Mouse (Mus musculus) forelimb bud, embryonic 11.5 days (tissue): ENCODE measurements around the gene Prdm11.
A peak's percentile ranks its signal among the peaks of the same experiment; 100 is the strongest.

ENCODE experiments used
- DNase-seq: peaks from one replicate; pipeline ENCODE4 v3.0.0-alpha.2; 2012; ENCODE audit warnings: low read depth, low spot score

Prdm11 gene

GRCm38 (mm10) chr2:92967032-92967838 is 78.7 kb downstream of the Prdm11 start:
- no peak for DNase-seq

- no peak for DNase-seq
These were observed 79.7 kb downstream of the Prdm11 start for GRCm38 (mm10) chr2:92966257-92966656.

- no peak for DNase-seq
These were observed 81.6 kb downstream of the Prdm11 start for GRCm38 (mm10) chr2:92964345-92964744.

GRCm38 (mm10) chr2:92958640-92959039 is 87.3 kb downstream of the Prdm11 start:
- DNase-seq: no peak

- no peak for DNase-seq
These were observed 89.0 kb downstream of the Prdm11 start for GRCm38 (mm10) chr2:92956943-92957342.

GRCm38 (mm10) chr2:92954404-92955114 is 91.4 kb downstream of the Prdm11 start:
- DNase-seq: peak; percentile 65

GRCm38 (mm10) chr2:92953450-92953849 is 92.5 kb downstream of the Prdm11 start:
- no peak for DNase-seq

- no peak for DNase-seq
These were observed 96.4 kb downstream of the Prdm11 start for GRCm38 (mm10) chr2:92949518-92949917.

GRCm38 (mm10) chr2:92948699-92949300 is 97.2 kb downstream of the Prdm11 start:
- DNase-seq: no peak

GRCm38 (mm10) chr2:92947981-92948698 is 97.8 kb downstream of the Prdm11 start:
- DNase-seq: peak; percentile 46

GRCm38 (mm10) chr2:92945824-92946598 is 100.0 kb downstream of the Prdm11 start:
- DNase-seq: no peak

- DNase-seq: no peak
These were observed 100.7 kb downstream of the Prdm11 start for GRCm38 (mm10) chr2:92945125-92945746.

GRCm38 (mm10) chr2:92944356-92944755 is 101.6 kb downstream of the Prdm11 start:
- no peak for DNase-seq

- DNase-seq: no peak
These were observed 102.6 kb downstream of the Prdm11 start for GRCm38 (mm10) chr2:92943406-92943805.

GRCm38 (mm10) chr2:92941463-92941862 is 104.5 kb downstream of the Prdm11 start:
- DNase-seq: no peak

GRCm38 (mm10) chr2:92940963-92941362 is 105.0 kb downstream of the Prdm11 start:
- no peak for DNase-seq

GRCm38 (mm10) chr2:92938827-92939226 is 107.1 kb downstream of the Prdm11 start:
- DNase-seq: no peak

- no peak for DNase-seq
These were observed 107.9 kb downstream of the Prdm11 start for GRCm38 (mm10) chr2:92938063-92938462.

- DNase-seq: no peak
These were observed 110.5 kb downstream of the Prdm11 start for GRCm38 (mm10) chr2:92935483-92935882.

- DNase-seq: peak; percentile 57
These were observed 111.5 kb downstream of the Prdm11 start for GRCm38 (mm10) chr2:92934312-92934982.
